Mouse (Mus musculus): ENCODE results near the gene Pibf1. TPM values are rescaled to one million over a fixed set of nuclear protein-coding genes. Genes with fewer than 3 reads are reported as not detected.

Gene Pibf1
- polyA plus RNA-seq, 1 experiment from 2014 or later, result 7.0 TPM

- peak; percentile 76; the same call in 1 of the 2 replicates for ATAC-seq (ENCODE audit: low read depth)
These were observed 42.8 kb downstream of the Pibf1 start for GRCm38 (mm10) chr14:99141786-99142633.

GRCm38 (mm10) chr14:99146841-99147240 lies 47.6 kb downstream of the Pibf1 start:
- H3K9me3 ChIP-seq (replicated peaks), result no peaks in the 10 kb centered on the region
- DNase-seq (no peak), ATAC-seq (ENCODE audit: low read depth) (no peak)
- H3K4me3 ChIP-seq (replicated peaks), result no peak overlapping the region
- H3K4me1 ChIP-seq (replicated peaks), result no peaks in the 10 kb centered on the region
- no peaks in the 10 kb centered on the region for H3K27me3 ChIP-seq
- H3K27ac ChIP-seq, result no peak overlapping the region
- no peak overlapping the region for H3K9ac ChIP-seq
- WGBS (ENCODE audit: insufficient replicate concordance), result 69% methylated on average over 1 of the region's 1 CpGs
- H3K36me3 ChIP-seq, result peaks cover 15% of the 10 kb centered on the region; the same call in 1 of the 2 replicates
- H3K4me2 ChIP-seq, result no peak overlapping the region

More at GRCm38 (mm10) chr14:99141786-99142633, 42.8 kb downstream of the Pibf1 start:
- DNase-seq, result peak; percentile 63
- Histone ChIP-seq H3K4me1 (replicated peaks) (no peaks in the 10 kb centered on the region), H3K9me3 (replicated peaks) (no peaks in the 10 kb centered on the region), H3K4me2 (no peak overlapping the region), H3K4me3 (replicated peaks) (no peak overlapping the region), H3K27ac (no peak overlapping the region), H3K36me3 (peaks cover 14% of the 10 kb centered on the region; the same call in 1 of the 2 replicates), H3K27me3 (no peaks in the 10 kb centered on the region), H3K9ac (no peak overlapping the region)
- 32% methylated on average over 15 of the region's 15 CpGs for WGBS (ENCODE audit: insufficient replicate concordance)

DNA sequence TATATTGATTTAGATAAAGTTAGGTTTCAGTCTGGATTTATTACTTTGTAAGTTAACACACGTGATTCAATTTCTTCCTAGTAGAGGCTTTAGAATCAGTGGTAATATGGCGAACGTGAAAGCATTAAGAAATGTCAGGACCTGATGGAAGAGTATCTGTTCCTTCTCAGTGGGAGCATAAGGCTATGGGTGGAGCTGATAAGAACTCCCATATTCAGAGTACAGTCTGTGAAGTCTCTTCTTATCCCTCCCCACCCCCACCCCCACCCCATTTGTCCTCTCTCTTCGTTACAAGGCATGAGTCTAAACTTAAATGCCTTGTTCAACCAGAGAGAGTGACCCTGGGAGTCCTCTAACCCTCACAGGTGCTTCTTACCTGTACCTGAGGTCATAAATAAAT lies 53.5 kb downstream of the Pibf1 start:
- H3K27me3 ChIP-seq, result no peaks in the 10 kb centered on the region
- H3K27ac ChIP-seq, result no peak overlapping the region
- peak; percentile 79; the same call in 1 of the 2 replicates for ATAC-seq (ENCODE audit: low read depth)

DNA sequence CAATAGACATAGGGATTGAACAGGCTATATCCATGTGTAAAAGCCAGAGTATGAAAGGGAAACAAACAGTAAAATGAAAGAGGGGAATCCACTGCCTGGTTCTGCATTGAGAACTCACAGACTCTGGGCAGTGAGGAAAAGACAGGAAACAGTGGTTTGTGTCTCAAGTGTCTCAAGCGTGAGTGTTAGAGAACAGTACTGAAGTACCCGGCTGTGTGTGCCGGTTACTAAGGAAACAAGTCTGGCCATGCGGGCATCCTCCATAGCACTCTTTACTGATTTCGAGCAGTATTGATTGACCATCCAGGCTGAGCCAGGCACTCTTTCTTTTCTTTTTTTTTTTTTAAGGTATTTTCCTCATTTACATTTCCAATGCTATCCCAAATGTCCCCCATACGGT lies 60.7 kb downstream of the Pibf1 start:
- H3K9ac ChIP-seq, result no peak overlapping the region
- peaks cover 12% of the 10 kb centered on the region; the same call in 1 of the 2 replicates for H3K36me3 ChIP-seq
- H3K4me2 ChIP-seq, result no peak overlapping the region
- no peak overlapping the region for H3K4me3 ChIP-seq (replicated peaks)
- no peak overlapping the region for H3K27ac ChIP-seq
- no peaks in the 10 kb centered on the region for H3K27me3 ChIP-seq
- ATAC-seq (ENCODE audit: low read depth) (no peak), DNase-seq (no peak)
- 67% methylated on average over 6 of the region's 6 CpGs for WGBS (ENCODE audit: insufficient replicate concordance)
- H3K9me3 ChIP-seq (replicated peaks), result no peaks in the 10 kb centered on the region
- no peaks in the 10 kb centered on the region for H3K4me1 ChIP-seq (replicated peaks)

More for the DNA sequence above, 53.5 kb downstream of the Pibf1 start:
- WGBS (ENCODE audit: insufficient replicate concordance), result 39% methylated on average over 4 of the region's 4 CpGs
- Histone ChIP-seq H3K4me2 (no peak overlapping the region), H3K4me1 (replicated peaks) (no peaks in the 10 kb centered on the region; the same call in 1 of the 2 replicates), H3K4me3 (replicated peaks) (no peak overlapping the region), H3K36me3 (peaks cover 19% of the 10 kb centered on the region), H3K9ac (no peak overlapping the region), H3K9me3 (replicated peaks) (0 out of 2 replicates have a peak, but pooled peaks cover 3% of the 10 kb centered on the region)
- DNase-seq, result no peak

DNA sequence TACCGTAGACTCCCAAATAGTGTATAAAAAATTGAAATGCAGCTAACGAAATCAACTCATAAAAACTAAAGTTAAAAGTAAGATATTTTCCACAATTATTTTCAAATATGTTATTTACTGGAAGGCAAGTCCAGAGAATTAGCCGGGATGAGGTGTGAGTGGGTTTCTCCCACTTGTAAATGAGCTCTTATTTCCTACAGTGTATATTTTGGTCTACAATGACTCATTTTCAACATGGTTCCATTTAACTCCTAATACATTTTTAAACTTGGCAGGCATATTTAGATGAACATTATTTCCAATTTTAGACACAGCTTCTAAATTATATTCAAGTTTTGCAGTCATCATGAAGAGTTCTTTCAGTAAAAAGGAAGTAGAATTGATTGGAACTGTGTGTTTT lies 63.8 kb downstream of the Pibf1 start:
- ATAC-seq (ENCODE audit: low read depth), result no peak
- Histone ChIP-seq H3K4me1 (replicated peaks) (no peaks in the 10 kb centered on the region), H3K4me3 (replicated peaks) (no peak overlapping the region), H3K9ac (no peak overlapping the region), H3K36me3 (0 out of 2 replicates have a peak, but pooled peaks cover 10% of the 10 kb centered on the region), H3K9me3 (replicated peaks) (no peaks in the 10 kb centered on the region), H3K4me2 (no peak overlapping the region), H3K27me3 (no peaks in the 10 kb centered on the region), H3K27ac (no peak overlapping the region)
- 84% methylated on average over 3 of the region's 3 CpGs for WGBS (ENCODE audit: insufficient replicate concordance)
- no peak for DNase-seq

- ATAC-seq (ENCODE audit: low read depth) (no peak), DNase-seq (no peak)
These were observed 75.0 kb downstream of the Pibf1 start for GRCm38 (mm10) chr14:99174138-99174745.

GRCm38 (mm10) chr14:99176559-99176958 lies 77.3 kb downstream of the Pibf1 start:
- Histone ChIP-seq H3K9ac (no peak overlapping the region), H3K36me3 (no peaks in the 10 kb centered on the region), H3K27ac (no peak overlapping the region), H3K9me3 (replicated peaks) (no peaks in the 10 kb centered on the region), H3K27me3 (no peaks in the 10 kb centered on the region), H3K4me1 (replicated peaks) (no peaks in the 10 kb centered on the region), H3K4me3 (replicated peaks) (no peak overlapping the region), H3K4me2 (no peak overlapping the region)
- DNase-seq (no peak), ATAC-seq (ENCODE audit: low read depth) (no peak)
- 74% methylated on average over 9 of the region's 9 CpGs for WGBS (ENCODE audit: insufficient replicate concordance)

More at GRCm38 (mm10) chr14:99174138-99174745, 75.0 kb downstream of the Pibf1 start:
- Histone ChIP-seq H3K36me3 (no peaks in the 10 kb centered on the region), H3K27ac (no peak overlapping the region), H3K4me3 (replicated peaks) (no peak overlapping the region), H3K4me2 (no peak overlapping the region), H3K4me1 (replicated peaks) (no peaks in the 10 kb centered on the region), H3K9me3 (replicated peaks) (no peaks in the 10 kb centered on the region), H3K9ac (no peak overlapping the region), H3K27me3 (no peaks in the 10 kb centered on the region)
- WGBS (ENCODE audit: insufficient replicate concordance), result 77% methylated on average over 4 of the region's 4 CpGs

GRCm38 (mm10) chr14:99190153-99190790 lies 91.0 kb downstream of the Pibf1 start:
- Histone ChIP-seq H3K4me1 (replicated peaks) (no peaks in the 10 kb centered on the region), H3K9ac (no peak overlapping the region), H3K4me3 (replicated peaks) (no peak overlapping the region), H3K9me3 (replicated peaks) (no peaks in the 10 kb centered on the region), H3K27ac (no peak overlapping the region), H3K36me3 (no peaks in the 10 kb centered on the region), H3K27me3 (no peaks in the 10 kb centered on the region), H3K4me2 (no peak overlapping the region)
- DNase-seq (no peak), ATAC-seq (ENCODE audit: low read depth) (no peak)
- WGBS (ENCODE audit: insufficient replicate concordance), result 79% methylated on average over 5 of the region's 5 CpGs

DNA sequence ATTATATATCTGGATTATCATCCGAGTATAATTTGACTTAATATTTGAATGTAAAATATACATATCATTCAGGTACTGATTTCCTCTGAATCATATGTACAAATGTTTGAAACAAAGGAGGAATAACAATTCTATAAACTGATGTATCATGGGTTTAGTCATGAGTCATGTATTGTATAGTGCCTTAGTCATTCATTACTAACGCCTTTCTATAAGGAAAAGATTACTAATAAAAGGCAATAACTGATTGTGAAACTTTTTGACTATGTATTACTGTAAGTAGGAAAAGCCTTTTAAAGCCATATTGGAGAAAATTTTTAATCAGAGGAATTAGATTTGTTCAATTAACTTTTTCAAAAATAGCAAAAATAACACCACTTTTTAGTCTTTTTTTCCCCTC lies 106.6 kb downstream of the Pibf1 start:
- ATAC-seq (ENCODE audit: low read depth) (no peak), DNase-seq (no peak)
- H3K4me1 ChIP-seq (replicated peaks), result no peaks in the 10 kb centered on the region
- H3K4me2 ChIP-seq, result no peak overlapping the region
- no peak overlapping the region for H3K27ac ChIP-seq
- H3K9ac ChIP-seq, result no peak overlapping the region
- no peaks in the 10 kb centered on the region for H3K27me3 ChIP-seq
- H3K36me3 ChIP-seq, result no peaks in the 10 kb centered on the region; the same call in 1 of the 2 replicates
- WGBS (ENCODE audit: insufficient replicate concordance), result 80% methylated on average over 2 of the region's 2 CpGs
- no peak overlapping the region for H3K4me3 ChIP-seq (replicated peaks)
- H3K9me3 ChIP-seq (replicated peaks), result no peaks in the 10 kb centered on the region

DNA sequence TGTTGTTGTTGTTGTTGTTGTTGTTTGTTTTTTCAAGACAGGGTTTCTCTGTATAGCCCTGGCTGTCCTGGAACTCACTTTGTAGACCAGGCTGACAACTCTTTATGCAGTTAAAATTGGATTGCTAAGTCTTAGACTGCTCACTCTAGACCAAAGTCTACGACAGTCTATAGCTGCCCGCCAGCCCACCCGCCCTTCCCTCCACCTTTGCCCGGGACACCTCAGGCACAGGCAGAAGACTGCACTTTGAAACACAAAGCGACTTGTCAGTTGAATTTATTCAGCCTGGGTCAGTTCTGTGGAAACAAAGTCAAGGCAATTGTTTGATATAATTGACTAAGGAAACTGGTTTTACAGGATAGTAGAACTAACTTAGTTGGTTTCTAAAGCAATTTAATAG lies 107.4 kb downstream of the Pibf1 start:
- Histone ChIP-seq H3K4me1 (replicated peaks) (no peaks in the 10 kb centered on the region), H3K9ac (no peak overlapping the region), H3K9me3 (replicated peaks) (no peaks in the 10 kb centered on the region), H3K4me3 (replicated peaks) (no peak overlapping the region), H3K36me3 (peaks cover 5% of the 10 kb centered on the region; the same call in 1 of the 2 replicates), H3K27ac (no peak overlapping the region), H3K4me2 (no peak overlapping the region), H3K27me3 (no peaks in the 10 kb centered on the region)
- 92% methylated on average over 5 of the region's 5 CpGs for WGBS (ENCODE audit: insufficient replicate concordance)
- no peak for ATAC-seq (ENCODE audit: low read depth)
- DNase-seq, result no peak

DNA sequence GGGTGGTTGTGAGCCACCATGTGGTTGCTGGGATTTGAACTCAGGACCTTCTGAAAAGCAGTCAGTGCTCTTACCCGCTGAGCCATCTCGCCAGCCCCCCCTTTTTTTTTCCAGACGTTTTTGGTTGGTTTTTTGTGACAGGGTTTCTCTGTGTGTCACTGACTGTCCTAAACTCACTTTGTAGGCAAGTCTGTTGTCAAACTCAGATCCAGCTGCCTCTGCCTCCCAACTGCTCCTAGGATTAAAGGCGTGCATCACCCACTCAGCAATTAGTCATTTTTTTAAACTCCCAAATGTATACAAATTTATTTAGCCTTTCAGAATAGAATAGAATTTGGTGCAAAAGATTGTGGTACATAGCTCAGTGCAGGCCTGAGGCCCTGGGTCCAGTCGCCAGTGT lies 111.2 kb downstream of the Pibf1 start:
- Histone ChIP-seq H3K27ac (no peak overlapping the region), H3K9ac (no peak overlapping the region), H3K4me1 (replicated peaks) (no peaks in the 10 kb centered on the region), H3K4me2 (no peak overlapping the region), H3K36me3 (peaks cover 5% of the 10 kb centered on the region; the same call in 1 of the 2 replicates), H3K27me3 (no peaks in the 10 kb centered on the region), H3K9me3 (replicated peaks) (no peaks in the 10 kb centered on the region), H3K4me3 (replicated peaks) (no peak overlapping the region)
- DNase-seq (no peak), ATAC-seq (ENCODE audit: low read depth) (no peak)
- 71% methylated on average over 5 of the region's 5 CpGs for WGBS (ENCODE audit: insufficient replicate concordance)
